Mouse (Mus musculus): ENCODE results near the gene Pm20d1. TPM values are rescaled to one million over a fixed set of nuclear protein-coding genes. Genes with fewer than 3 reads are reported as not detected.

Gene Pm20d1
- 1 to 10 TPM; 3.1 to 5.1 TPM for total RNA-seq (2021)

DNA sequence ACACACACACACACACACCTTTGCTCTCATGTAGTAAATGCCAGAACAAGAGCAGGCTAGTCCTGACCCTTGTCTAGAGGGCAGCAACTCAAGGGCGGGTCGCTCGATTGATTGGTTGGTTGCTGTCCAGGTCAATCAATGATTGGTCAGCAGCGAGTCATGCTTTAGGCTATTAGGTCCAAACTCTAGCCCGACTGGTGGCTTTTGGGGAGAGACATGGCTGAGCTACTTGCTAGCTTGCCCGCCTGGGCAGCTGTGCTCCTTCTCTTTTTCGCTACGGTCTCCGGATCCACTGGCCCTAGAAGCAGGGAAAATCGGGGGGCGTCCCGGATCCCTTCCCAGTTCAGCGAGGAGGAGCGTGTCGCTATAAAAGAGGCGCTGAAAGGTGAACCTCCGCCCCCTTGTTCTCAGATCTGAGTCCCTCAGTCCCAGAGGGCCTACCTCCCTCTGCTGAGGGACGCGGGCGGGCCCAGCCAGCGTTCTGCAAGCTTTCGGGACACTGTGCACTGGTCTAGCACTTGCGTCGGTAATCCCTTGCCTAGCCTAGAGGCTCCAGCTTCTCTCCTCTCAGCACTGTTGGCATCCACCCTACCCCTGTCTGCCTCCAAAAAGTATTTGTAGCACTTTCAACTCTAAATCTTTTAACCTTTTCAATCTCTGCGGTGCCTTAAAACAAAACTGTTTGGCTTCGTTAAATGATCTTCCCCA, at the start of gene Pm20d1:
Pm20d1 (plus strand) TSS at position 180 of the 708 bp plus-strand sequence.
- DNase-seq (ENCODE audit: low spot score) = peak; percentile 17
- intact Hi-C loops (cut with DNase I) = no loop called here

- intact Hi-C loops (cut with DNase I) = no loop called here
- DNase-seq (ENCODE audit: low spot score) = no peak
These were observed 49.4 kb upstream of the Pm20d1 start for GRCm38 (mm10) chr1:131747761-131748160.

DNA sequence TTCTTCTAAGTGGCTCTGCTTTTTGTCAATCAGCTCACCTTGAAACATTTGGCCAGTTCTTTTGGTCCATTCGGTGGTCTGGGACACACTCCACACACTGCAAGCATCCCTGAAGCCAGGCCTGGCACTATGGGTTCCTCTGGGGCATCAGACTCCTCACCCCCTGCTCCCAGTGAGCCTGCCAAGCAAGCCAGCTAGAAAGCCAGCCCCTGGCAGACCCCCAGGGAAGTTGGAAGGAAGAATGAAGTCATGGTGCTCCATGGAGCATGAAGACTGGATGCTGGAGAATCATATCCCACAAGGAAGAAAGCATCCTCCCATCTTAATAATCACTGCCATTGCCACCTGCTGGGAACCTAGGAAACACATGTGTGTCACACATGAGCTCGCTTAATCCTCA, 48.5 kb upstream of the Pm20d1 start:
- DNase-seq (ENCODE audit: low spot score) = no peak
- intact Hi-C loops (cut with DNase I) = no loop called here

- intact Hi-C loops (cut with DNase I) = no loop called here
- no peak for DNase-seq (ENCODE audit: low spot score)
These were observed 47.3 kb upstream of the Pm20d1 start for GRCm38 (mm10) chr1:131749706-131750545.

DNA sequence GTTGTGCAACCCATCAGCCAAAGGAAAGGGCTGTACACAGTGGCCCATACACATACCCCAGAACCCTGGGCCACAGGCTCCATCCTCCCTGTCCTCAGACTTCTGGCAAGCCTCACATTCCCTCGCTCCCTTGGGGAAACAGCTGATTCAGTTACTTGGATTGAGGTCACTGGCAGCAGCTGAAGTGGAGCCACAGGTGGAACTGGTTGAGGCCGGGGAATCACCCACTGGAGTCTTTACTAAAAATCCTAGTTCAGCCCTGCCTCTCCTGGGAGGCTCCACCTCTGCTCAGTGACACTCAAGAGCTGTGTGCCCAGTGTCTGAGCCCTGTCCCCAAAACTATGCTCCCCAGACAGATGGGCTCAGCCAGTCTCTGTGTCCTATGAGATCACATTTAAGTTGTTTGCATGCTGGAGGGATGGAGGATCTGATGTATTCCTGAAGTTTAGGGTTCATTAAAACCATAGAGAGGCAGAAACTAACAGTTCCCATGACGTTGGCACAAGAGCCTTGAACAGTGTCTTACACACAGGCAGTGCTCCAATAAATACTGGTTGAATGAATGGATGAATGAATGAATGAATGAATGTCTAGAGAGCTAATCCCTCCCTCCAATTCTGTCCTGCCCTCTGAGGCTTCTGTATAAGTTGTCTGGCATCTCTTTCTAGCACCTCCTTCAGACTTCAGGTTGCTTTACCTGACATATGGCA, 45.8 kb upstream of the Pm20d1 start:
- DNase-seq (ENCODE audit: low spot score) = no peak
- intact Hi-C loops (cut with DNase I) = no loop called here

DNA sequence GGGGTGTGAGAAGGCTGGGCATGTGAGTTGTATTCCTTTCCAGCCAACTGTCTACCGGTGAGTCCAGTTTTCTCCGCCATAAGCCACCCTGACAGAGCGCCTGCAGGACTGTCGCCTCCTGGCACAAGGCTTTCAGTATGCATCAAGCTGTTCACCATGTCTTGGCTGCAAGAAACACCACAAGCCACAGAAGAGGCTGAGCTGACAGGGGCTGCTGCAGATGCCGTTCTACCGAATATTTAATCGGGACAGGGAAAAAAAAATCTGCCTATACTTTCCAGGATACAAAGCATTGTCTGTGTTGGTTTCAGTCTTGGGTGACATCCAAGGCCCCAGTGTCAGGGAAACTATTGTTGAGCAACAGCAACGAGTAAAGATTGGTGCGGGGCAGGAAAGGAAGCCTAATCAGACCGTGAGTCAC, 45.3 kb upstream of the Pm20d1 start:
- intact Hi-C loops (cut with DNase I) = no loop called here
- DNase-seq (ENCODE audit: low spot score) = no peak

DNA sequence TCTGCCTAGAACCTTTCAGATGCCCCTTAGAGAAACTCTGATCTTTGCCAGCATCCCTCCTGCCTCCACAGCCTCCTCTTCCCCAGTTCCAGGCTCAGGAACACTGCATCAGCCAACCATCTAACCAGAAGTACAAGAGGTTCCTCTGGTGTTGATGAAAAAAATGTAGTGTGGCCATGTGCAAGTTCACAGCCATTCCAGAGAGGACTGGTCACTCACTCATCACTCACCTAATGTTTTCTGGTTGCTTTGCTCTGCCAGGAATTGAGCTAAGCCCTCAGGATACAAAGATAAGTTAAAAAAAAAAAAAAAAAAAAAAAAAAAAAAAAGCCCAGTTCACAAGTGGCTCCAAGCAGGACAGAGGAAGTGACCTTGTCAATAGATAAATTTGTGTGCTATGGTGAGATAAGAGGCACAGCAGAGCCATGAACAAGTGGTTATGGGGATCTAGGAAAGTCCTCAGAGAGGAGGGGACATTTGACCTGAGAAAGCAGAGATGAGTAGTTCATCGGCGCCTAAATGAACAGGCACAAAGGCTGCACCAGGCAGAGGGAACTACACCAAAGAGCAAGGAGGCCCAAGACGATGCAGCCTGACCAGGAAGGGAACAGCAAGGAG, 42.9 kb upstream of the Pm20d1 start:
- DNase-seq (ENCODE audit: low spot score) = no peak
- intact Hi-C loops (cut with DNase I) = no loop called here

DNA sequence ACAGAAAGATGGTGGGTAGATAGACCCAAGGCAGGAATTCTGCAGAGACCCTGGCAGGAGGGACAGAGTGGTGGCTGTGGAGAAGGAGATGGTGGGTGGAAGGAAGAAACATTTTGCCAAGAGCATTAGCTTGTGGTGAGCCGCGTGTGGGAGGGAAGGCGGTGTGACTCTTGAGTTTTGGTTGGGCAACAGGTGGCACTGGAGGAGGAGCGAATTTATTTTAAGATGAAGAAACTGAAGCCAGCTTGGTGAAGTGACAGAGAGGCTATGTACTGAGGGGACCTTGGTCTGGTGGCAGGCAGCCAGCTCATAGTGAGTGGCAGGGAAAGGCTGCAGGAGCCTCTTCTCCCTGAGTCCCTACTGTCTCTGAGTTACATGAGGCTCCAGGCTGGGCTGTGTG, 42.3 kb upstream of the Pm20d1 start:
- intact Hi-C loops (cut with DNase I) = no loop called here
- DNase-seq (ENCODE audit: low spot score) = no peak

DNA sequence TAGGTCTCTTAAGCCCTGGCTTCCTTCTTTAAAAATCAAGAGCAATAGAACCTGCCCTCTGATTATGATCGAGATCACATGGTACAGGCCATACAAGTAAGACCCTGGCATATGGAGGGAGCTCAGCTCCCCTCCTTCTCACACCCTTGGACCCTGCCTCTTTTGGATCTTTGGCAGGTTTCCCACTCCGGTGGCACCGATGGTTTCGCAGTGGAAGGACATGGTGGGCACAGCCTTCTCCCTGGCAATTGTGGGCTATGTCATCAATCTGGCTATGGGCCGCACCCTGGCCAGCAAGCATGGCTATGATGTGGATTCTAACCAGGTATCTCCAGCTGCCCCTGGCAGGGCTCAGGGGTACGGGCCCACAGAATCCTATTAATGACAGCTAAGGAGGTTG, 40.0 kb upstream of the Pm20d1 start:
- intact Hi-C loops (cut with DNase I) = no loop called here

DNA sequence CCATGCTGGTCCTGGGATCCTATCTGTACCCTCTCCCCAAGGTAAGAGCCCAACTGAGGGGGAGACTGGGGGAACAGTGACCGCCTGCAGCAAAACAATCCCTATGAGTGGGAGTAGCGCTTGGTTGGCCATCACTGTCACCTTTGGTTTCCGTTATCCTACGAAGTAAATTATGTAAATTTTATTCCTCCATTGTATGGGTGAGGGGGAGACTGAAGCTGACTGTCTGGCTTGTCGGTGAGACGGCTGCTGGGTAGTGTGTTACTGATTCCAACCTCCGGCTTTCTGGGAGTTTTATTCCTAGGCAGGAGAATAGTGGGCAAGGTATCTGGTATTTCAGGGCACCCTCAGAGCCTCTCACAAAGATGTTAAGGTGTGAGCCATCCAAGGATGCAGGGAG, 38.4 kb upstream of the Pm20d1 start:
- intact Hi-C loops (cut with DNase I) = no loop called here
- no peak for DNase-seq (ENCODE audit: low spot score)

More for the DNA sequence above, 40.0 kb upstream of the Pm20d1 start:
- DNase-seq (ENCODE audit: low spot score) = no peak

GRCm38 (mm10) chr1:131759667-131760427, 37.3 kb upstream of the Pm20d1 start:
- intact Hi-C loops (cut with DNase I) = no loop called here
- DNase-seq (ENCODE audit: low spot score) = no peak

GRCm38 (mm10) chr1:131760428-131760820, 36.8 kb upstream of the Pm20d1 start:
- intact Hi-C loops (cut with DNase I) = no loop called here
- DNase-seq (ENCODE audit: low spot score) = no peak

DNA sequence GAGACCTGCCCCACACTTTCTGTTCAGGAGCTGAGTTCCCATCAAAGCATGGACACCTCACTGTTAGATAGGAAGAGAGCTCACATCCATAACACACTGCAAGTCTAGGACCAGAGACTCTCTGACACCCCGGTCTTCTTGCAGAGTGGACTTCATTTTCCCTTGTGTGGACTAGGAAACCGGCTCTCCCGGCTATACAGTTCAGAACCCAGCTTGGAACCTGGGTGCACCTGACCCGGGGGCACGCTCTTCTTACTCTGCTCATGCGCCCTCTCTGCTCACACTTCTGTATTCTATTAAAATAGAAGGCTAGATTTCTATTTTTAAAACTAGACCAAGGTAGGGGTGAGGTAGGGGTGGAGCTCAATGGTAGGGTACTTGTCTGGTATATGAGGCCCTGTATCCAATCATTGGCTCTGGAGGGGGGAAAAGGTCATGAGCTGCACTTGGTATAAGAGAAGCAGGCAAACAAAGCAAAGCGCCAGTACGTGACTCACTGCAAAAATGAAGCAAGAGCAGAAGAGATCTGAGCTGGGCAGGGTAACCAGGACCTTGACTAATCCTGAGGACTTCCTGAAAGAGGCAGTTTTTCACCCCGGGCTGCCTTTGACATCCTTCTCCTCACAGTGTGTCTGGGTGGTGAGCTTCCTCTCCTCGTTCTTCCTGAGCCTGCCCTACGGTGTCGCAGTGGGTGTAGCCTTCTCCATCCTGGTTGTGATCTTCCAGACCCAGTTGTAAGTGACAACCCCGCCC, 35.9 kb upstream of the Pm20d1 start:
- intact Hi-C loops (cut with DNase I) = no loop called here
- DNase-seq (ENCODE audit: low spot score) = no peak

GRCm38 (mm10) chr1:131763683-131764082, 33.5 kb upstream of the Pm20d1 start:
- intact Hi-C loops (cut with DNase I) = loop anchor here (2.0 kb wide), 1 partner anchor 83 kb away; no protein-coding TSS in a partner anchor
- no peak for DNase-seq (ENCODE audit: low spot score)

DNA sequence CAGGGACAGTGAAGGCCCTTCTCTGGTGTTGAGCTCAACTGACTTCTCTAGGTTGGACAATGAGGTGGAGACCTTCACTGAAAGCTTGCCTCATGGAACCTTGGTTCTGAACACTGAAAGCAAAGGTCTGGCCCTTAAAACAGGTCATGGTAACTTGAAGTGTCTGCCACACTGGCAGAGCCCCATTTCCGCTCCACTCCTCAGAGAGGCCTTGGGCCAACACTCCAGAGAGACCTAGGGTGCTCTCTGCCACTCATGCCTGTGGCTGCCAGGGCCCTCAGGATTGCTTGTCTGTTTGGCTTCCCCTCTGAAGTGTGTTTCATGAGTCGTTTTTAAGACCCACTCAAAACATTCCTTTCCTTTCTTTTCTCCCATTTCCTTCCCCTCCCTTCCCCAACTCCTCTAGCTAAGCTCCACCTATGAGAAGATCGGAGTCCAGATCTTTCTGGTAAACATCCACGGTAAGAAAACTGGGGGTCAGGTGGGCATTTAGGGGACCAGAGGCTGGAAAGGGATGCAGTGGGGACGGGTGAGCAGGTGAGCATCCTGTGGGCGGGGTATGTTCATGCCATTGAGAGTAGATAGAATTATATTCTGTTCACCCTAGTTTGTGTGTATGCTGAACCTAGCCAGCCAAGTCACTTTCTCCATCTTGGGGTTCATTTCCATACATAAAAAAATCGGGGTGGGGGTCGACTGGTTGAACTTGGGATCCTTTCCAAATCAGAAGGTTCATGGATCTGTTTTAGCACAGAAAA, 32.4 kb upstream of the Pm20d1 start:
- no peak for DNase-seq (ENCODE audit: low spot score)
- intact Hi-C loops (cut with DNase I) = loop anchor here (1.0 to 5.0 kb wide), 3 partner anchors 52 to 152 kb away; no protein-coding TSS in a partner anchor

GRCm38 (mm10) chr1:131765357-131766001, 31.7 kb upstream of the Pm20d1 start:
- intact Hi-C loops (cut with DNase I) = loop anchor here (1.0 to 5.0 kb wide), 3 partner anchors 53 to 153 kb away; no protein-coding TSS in a partner anchor
- peak; percentile 49 for DNase-seq (ENCODE audit: low spot score)

DNA sequence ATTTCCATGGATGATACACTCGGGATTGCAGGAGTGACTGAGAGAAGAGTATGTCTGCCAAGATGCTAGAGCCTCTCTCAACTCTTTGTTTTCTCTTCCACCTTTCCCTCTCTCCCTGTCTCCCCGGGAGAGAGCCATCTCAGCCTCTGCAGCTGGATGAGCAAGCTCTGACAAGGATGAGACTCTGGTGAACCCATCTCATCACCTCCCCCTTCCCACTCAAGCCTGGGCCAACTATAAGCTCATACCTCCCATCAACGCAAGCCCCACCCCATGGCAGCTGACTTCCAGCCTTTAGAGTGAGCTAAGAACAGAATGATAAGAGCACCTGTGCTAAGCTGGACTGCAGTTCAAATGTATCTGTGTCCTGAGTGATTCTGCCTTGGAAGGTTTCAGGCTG, 27.9 kb upstream of the Pm20d1 start:
- DNase-seq (ENCODE audit: low spot score) = no peak
- intact Hi-C loops (cut with DNase I) = loop anchor here (5.0 kb wide), 1 partner anchor 157 kb away; no protein-coding TSS in a partner anchor
